Mouse (Mus musculus): Measurements from ENCODE around the gene Fgfr3. TPM values are rescaled to one million over a fixed set of nuclear protein-coding genes. Genes with fewer than 3 reads are reported as not detected.

Fgfr3 gene
- polyA plus RNA-seq, 1 experiment from 2014 or later: 45.9 TPM

- WGBS: 84% methylated on average over 11 of the region's 11 CpGs
- Histone ChIP-seq H3K4me2 (replicated peaks) (no peak overlapping the region), H3K4me1 (replicated peaks) (peaks cover 70% of the 10 kb centered on the region), H3K9ac (replicated peaks) (no peak overlapping the region), H3K9me3 (no peaks in the 10 kb centered on the region), H3K27me3 (peaks cover 66% of the 10 kb centered on the region), H3K36me3 (no peaks in the 10 kb centered on the region), H3K4me3 (replicated peaks) (no peak overlapping the region), H3K27ac (no peak overlapping the region)
- no peak for ATAC-seq
Measured at GRCm38 (mm10) chr5:33701832-33702231, 19.6 kb upstream of the Fgfr3 start.

DNA sequence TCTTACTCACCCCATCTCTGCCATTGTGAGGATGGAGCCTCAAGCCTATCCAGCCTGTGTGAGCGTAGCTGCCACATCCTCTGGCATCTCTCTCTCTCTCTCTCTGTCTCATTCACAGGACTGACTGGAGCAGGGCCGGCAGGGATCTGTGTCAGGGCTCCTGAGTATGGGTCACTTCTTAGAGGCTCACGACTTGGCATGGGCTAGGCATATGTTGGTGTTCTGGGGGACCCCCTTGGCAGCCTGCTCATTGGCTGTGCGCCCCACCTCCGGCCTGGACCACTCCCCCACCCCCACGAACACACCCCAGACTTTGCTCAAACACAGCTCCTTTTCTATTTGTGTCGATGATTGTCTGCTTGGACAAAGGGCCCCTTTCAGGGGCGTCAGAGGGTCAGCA lies 17.5 kb upstream of the Fgfr3 start:
- no peaks in the 10 kb centered on the region for H3K9me3 ChIP-seq
- peak; percentile 53 for ATAC-seq
- H3K27ac ChIP-seq: peak overlapping the region; percentile 74
- H3K27me3 ChIP-seq: peaks cover 64% of the 10 kb centered on the region
- 19% methylated on average over 8 of the region's 8 CpGs for WGBS
- H3K4me3 ChIP-seq (replicated peaks): no peak overlapping the region
- H3K4me1 ChIP-seq (replicated peaks): peaks cover 48% of the 10 kb centered on the region
- H3K36me3 ChIP-seq: no peaks in the 10 kb centered on the region
- no peak overlapping the region for H3K4me2 ChIP-seq (replicated peaks)
- H3K9ac ChIP-seq (replicated peaks): no peak overlapping the region

GRCm38 (mm10) chr5:33704945-33705611 lies 16.4 kb upstream of the Fgfr3 start:
- Histone ChIP-seq H3K27me3 (peaks cover 54% of the 10 kb centered on the region), H3K9ac (replicated peaks) (0 out of 2 replicates have a peak overlapping the region, but pooled peaks have one; percentile 41), H3K27ac (peak overlapping the region; percentile 74), H3K36me3 (no peaks in the 10 kb centered on the region), H3K4me1 (replicated peaks) (peaks cover 38% of the 10 kb centered on the region), H3K9me3 (no peaks in the 10 kb centered on the region), H3K4me2 (replicated peaks) (peak overlapping the region; percentile 15; the same call in 1 of the 2 replicates), H3K4me3 (replicated peaks) (no peak overlapping the region)
- WGBS: under 1% methylated on average over 11 of the region's 11 CpGs
- peak; percentile 89 for ATAC-seq

GRCm38 (mm10) chr5:33705612-33706349 lies 15.7 kb upstream of the Fgfr3 start:
- Histone ChIP-seq H3K27me3 (peaks cover 56% of the 10 kb centered on the region), H3K9me3 (no peaks in the 10 kb centered on the region), H3K4me2 (replicated peaks) (peak overlapping the region; percentile 15; the same call in 1 of the 2 replicates), H3K4me1 (replicated peaks) (peaks cover 32% of the 10 kb centered on the region), H3K27ac (peak overlapping the region; percentile 74), H3K36me3 (no peaks in the 10 kb centered on the region), H3K4me3 (replicated peaks) (no peak overlapping the region), H3K9ac (replicated peaks) (no peak overlapping the region)
- ATAC-seq: peak; percentile 41
- WGBS: 11% methylated on average over 9 of the region's 9 CpGs

DNA sequence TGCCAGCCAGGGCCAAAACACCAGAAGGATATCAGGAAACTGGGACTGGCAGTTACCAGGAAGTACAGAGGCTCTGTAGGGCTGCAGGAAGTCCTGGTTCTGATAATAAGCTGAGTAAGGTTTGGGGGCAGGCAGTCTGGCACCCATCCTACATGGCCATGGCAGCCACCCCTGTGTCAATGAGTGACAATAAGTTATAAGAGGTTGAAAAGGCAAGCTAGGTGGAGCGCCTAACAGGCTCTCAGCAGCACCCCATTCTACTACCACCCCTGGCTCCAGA lies 15.2 kb upstream of the Fgfr3 start:
- H3K27me3 ChIP-seq: peaks cover 52% of the 10 kb centered on the region
- no peaks in the 10 kb centered on the region for H3K9me3 ChIP-seq
- peaks cover 32% of the 10 kb centered on the region for H3K4me1 ChIP-seq (replicated peaks)
- 96% methylated on average over 1 of the region's 1 CpGs for WGBS
- no peaks in the 10 kb centered on the region for H3K36me3 ChIP-seq
- H3K4me2 ChIP-seq (replicated peaks): no peak overlapping the region
- no peak for ATAC-seq
- H3K27ac ChIP-seq: peak overlapping the region; percentile 74
- no peak overlapping the region for H3K9ac ChIP-seq (replicated peaks)
- no peak overlapping the region for H3K4me3 ChIP-seq (replicated peaks)

- no peak overlapping the region for H3K27ac ChIP-seq
- H3K9ac ChIP-seq (replicated peaks): no peak overlapping the region
- H3K27me3 ChIP-seq: peaks cover 47% of the 10 kb centered on the region
- no peak for ATAC-seq
- H3K36me3 ChIP-seq: no peaks in the 10 kb centered on the region
- no peak overlapping the region for H3K4me3 ChIP-seq (replicated peaks)
- peaks cover 30% of the 10 kb centered on the region for H3K4me1 ChIP-seq (replicated peaks)
- H3K4me2 ChIP-seq (replicated peaks): no peak overlapping the region
- no peaks in the 10 kb centered on the region for H3K9me3 ChIP-seq
- WGBS: 86% methylated on average over 4 of the region's 4 CpGs
Measured at GRCm38 (mm10) chr5:33707163-33707562, 14.3 kb upstream of the Fgfr3 start.

GRCm38 (mm10) chr5:33709037-33709436 lies 12.4 kb upstream of the Fgfr3 start:
- WGBS: 13% methylated on average over 2 of the region's 2 CpGs
- peaks cover 24% of the 10 kb centered on the region for H3K4me1 ChIP-seq (replicated peaks)
- no peak overlapping the region for H3K9ac ChIP-seq (replicated peaks)
- no peaks in the 10 kb centered on the region for H3K36me3 ChIP-seq
- H3K9me3 ChIP-seq: no peaks in the 10 kb centered on the region
- H3K4me2 ChIP-seq (replicated peaks): no peak overlapping the region
- no peak overlapping the region for H3K4me3 ChIP-seq (replicated peaks)
- ATAC-seq: no peak
- H3K27me3 ChIP-seq: peaks cover 55% of the 10 kb centered on the region
- H3K27ac ChIP-seq: no peak overlapping the region

GRCm38 (mm10) chr5:33712550-33712949 lies 8.9 kb upstream of the Fgfr3 start:
- no peak for ATAC-seq
- WGBS: 92% methylated on average over 2 of the region's 2 CpGs
- H3K27ac ChIP-seq: no peak overlapping the region
- H3K4me3 ChIP-seq (replicated peaks): no peak overlapping the region
- H3K36me3 ChIP-seq: no peaks in the 10 kb centered on the region
- no peak overlapping the region for H3K9ac ChIP-seq (replicated peaks)
- H3K27me3 ChIP-seq: peaks cover 64% of the 10 kb centered on the region
- H3K4me1 ChIP-seq (replicated peaks): no peaks in the 10 kb centered on the region
- H3K4me2 ChIP-seq (replicated peaks): no peak overlapping the region
- no peaks in the 10 kb centered on the region for H3K9me3 ChIP-seq

GRCm38 (mm10) chr5:33715182-33715581 lies 6.3 kb upstream of the Fgfr3 start:
- 49% methylated on average over 2 of the region's 2 CpGs for WGBS
- H3K4me3 ChIP-seq (replicated peaks): no peak overlapping the region
- no peak for ATAC-seq
- H3K9ac ChIP-seq (replicated peaks): no peak overlapping the region
- no peaks in the 10 kb centered on the region for H3K9me3 ChIP-seq
- no peak overlapping the region for H3K4me2 ChIP-seq (replicated peaks)
- peaks cover 79% of the 10 kb centered on the region for H3K27me3 ChIP-seq
- H3K27ac ChIP-seq: no peak overlapping the region
- no peaks in the 10 kb centered on the region for H3K4me1 ChIP-seq (replicated peaks)
- no peaks in the 10 kb centered on the region for H3K36me3 ChIP-seq

- H3K4me1 ChIP-seq (replicated peaks): peaks cover 10% of the 10 kb centered on the region
- H3K27me3 ChIP-seq: peaks cover 82% of the 10 kb centered on the region
- H3K9ac ChIP-seq (replicated peaks): no peak overlapping the region
- ATAC-seq: no peak
- no peaks in the 10 kb centered on the region for H3K36me3 ChIP-seq
- WGBS: 84% methylated on average over 6 of the region's 6 CpGs
- no peak overlapping the region for H3K4me2 ChIP-seq (replicated peaks)
- no peaks in the 10 kb centered on the region for H3K9me3 ChIP-seq
- H3K4me3 ChIP-seq (replicated peaks): no peak overlapping the region
- no peak overlapping the region for H3K27ac ChIP-seq
Measured at GRCm38 (mm10) chr5:33716467-33716866, 5.0 kb upstream of the Fgfr3 start.

DNA sequence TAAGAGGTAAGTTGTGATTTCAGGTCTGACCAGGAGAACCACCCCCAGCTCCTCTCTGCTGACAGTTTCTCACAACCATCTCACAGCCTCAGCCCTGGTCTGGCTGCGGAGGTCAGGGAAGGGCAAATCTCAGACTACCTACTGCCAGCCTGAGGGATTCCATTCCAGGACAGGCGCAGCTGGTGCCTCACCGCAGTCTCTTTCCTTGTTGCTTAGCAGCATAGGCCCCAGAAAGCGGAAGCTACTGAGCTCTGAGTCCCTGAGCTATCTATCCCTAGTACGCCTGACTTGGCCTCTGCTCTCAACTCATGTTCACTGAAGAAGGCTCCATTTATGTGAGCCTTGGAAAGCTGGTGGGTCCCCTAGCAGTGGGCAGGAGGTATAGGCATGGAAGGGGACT lies 3.0 kb upstream of the Fgfr3 start:
- H3K36me3 ChIP-seq: no peaks in the 10 kb centered on the region
- 55% methylated on average over 5 of the region's 5 CpGs for WGBS
- peaks cover 69% of the 10 kb centered on the region for H3K27me3 ChIP-seq
- no peak for ATAC-seq
- peaks cover 30% of the 10 kb centered on the region for H3K4me1 ChIP-seq (replicated peaks)
- no peak overlapping the region for H3K9ac ChIP-seq (replicated peaks)
- no peaks in the 10 kb centered on the region for H3K9me3 ChIP-seq
- H3K4me2 ChIP-seq (replicated peaks): no peak overlapping the region
- no peak overlapping the region for H3K4me3 ChIP-seq (replicated peaks)
- H3K27ac ChIP-seq: no peak overlapping the region

- Histone ChIP-seq H3K4me1 (replicated peaks) (peaks cover 55% of the 10 kb centered on the region), H3K36me3 (no peaks in the 10 kb centered on the region), H3K27ac (peak overlapping the region; percentile 35; the same call in 1 of the 2 replicates), H3K4me3 (replicated peaks) (peak overlapping the region; percentile 72), H3K9me3 (no peaks in the 10 kb centered on the region), H3K4me2 (replicated peaks) (peak overlapping the region; percentile 97), H3K9ac (replicated peaks) (peak overlapping the region; percentile 84; the same call in 1 of the 2 replicates), H3K27me3 (peaks cover 72% of the 10 kb centered on the region)
- no peak for ATAC-seq
- 14% methylated on average over 8 of the region's 8 CpGs for WGBS
Measured at GRCm38 (mm10) chr5:33720852-33721490, 503 bp upstream of the Fgfr3 start.

Data from midbrain, embryonic 13.5 days (tissue).